In the genomic region with DNA sequence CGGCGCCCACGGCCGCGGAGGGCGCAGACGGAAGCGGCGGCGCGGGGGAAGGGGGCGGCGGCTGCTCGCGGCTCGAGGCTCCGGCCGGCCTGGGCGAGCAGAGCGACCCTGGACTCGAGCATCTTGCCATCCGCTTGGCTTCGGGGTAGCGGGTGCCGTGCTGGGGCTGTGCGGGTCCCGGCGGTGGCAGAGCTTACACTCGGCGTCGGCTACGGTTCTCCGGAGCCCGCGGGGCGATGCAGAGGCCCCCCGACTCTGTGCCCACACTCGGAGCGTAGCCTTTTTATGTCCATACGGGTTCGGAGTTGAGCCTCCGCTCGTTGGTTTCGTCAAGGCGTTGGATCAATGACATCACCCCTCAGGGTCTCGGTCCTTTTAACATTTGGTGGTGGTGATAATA, we compare ENCODE assay signal across 8 mouse cellular contexts. TPM values are rescaled to one million over a fixed set of nuclear protein-coding genes. Genes with fewer than 3 reads are reported as not detected.
DNase-seq lines count a peak whose midpoint lies in the region; ATAC-seq lines count a peak whose summit lies in the region.

No protein-coding gene starts in this region.

- peak overlapping the region; percentile 76 for H3K27ac ChIP-seq in kidney, embryonic 16.5 days (ENCODE audit: low read length)
- H3K27ac ChIP-seq in midbrain, embryonic 10.5 days (replicated peaks), result peak overlapping the region; percentile 92

- under 1% methylated on average over 28 of the region's 46 CpGs for WGBS in kidney, embryonic 16.5 days
- WGBS in midbrain, embryonic 10.5 days, result under 1% methylated on average over 40 of the region's 46 CpGs

- DNase-seq in kidney, postnatal 36 days, result no peak
- DNase-seq in R1 (ENCODE audit: low read depth, low spot score), result peak; percentile 61
- DNase-seq in midbrain, embryonic 10.5 days (ENCODE audit: low spot score), result no peak
- no peak for DNase-seq in cerebellum, adult 8-10 months
- no peak for DNase-seq in left cerebral cortex, adult 9 months (ENCODE audit: low spot score in 2 of 2)
- no peak for DNase-seq in adrenal gland, postnatal 36 days

- peak overlapping the region; percentile 95 for H3K9ac ChIP-seq in kidney, embryonic 16.5 days (replicated peaks; ENCODE audit: low read length)

- peak overlapping the region; percentile 93 for H3K4me2 ChIP-seq in kidney, embryonic 16.5 days (replicated peaks; ENCODE audit: low read depth, low read length)

- no peaks in the 10 kb centered on the region for H3K9me3 ChIP-seq in kidney, embryonic 16.5 days (ENCODE audit: low read length)
- H3K9me3 ChIP-seq in midbrain, embryonic 10.5 days (replicated peaks), result no peaks in the 10 kb centered on the region

- peak; percentile 63 for ATAC-seq in kidney, embryonic 16.5 days (ENCODE audit: low FRiP score, low TSS enrichment)
- peak; percentile 33 for ATAC-seq in granulocyte monocyte progenitor cell, adult 5-6 weeks (replicated peaks; ENCODE audit: poor library complexity, severe bottlenecking)

- no peaks in the 10 kb centered on the region for H3K27me3 ChIP-seq in kidney, embryonic 16.5 days (ENCODE audit: insufficient read depth, low read length)
- H3K27me3 ChIP-seq in midbrain, embryonic 10.5 days (ENCODE audit: low read depth, poor library complexity, severe bottlenecking), result no peaks in the 10 kb centered on the region

- peak overlapping the region; percentile 88 for H3K4me3 ChIP-seq in kidney, embryonic 16.5 days (ENCODE audit: low read length)
- H3K4me3 ChIP-seq in midbrain, embryonic 10.5 days, result peak overlapping the region; percentile 99

- H3K36me3 ChIP-seq in kidney, embryonic 16.5 days (ENCODE audit: insufficient read depth, low read length), result peaks cover 35% of the 10 kb centered on the region
- peaks cover 61% of the 10 kb centered on the region for H3K36me3 ChIP-seq in midbrain, embryonic 10.5 days

- peaks cover 77% of the 10 kb centered on the region for H3K4me1 ChIP-seq in kidney, embryonic 16.5 days (ENCODE audit: insufficient read depth, low read length)
- H3K4me1 ChIP-seq in midbrain, embryonic 10.5 days, result peaks cover 73% of the 10 kb centered on the region

RNA-seq across cellular contexts. Expression of gene Gcn1l1, which starts 0.3 kb away (rescaled TPM):
- polyA plus RNA-seq in kidney, embryonic 16.5 days (2015; fragmentation: Nextera tagmentation; extraction: Ambion mirVana), result 44.3 and 48.8 TPM in 2 replicates
- 26.9 and 43.5 TPM in 2 replicates for total RNA-seq in granulocyte monocyte progenitor cell, adult 5-6 weeks (2014; fragmentation: Nextera tagmentation)
- total RNA-seq in granulocyte monocyte progenitor cell, adult 5-6 weeks (2017), result 33.4 and 37.4 TPM in 2 replicates
- 52.5 and 61.2 TPM in 2 replicates for polyA plus RNA-seq in midbrain, embryonic 10.5 days (2016; fragmentation: Nextera tagmentation; extraction: Ambion mirVana)
- total RNA-seq in adrenal gland, postnatal 36 days (2021), result 10 to 100 TPM; 53.9 to 69.5 TPM

RNA-seq across cellular contexts. Expression of gene Rplp0, which starts 6.1 kb away (rescaled TPM):
- polyA plus RNA-seq in kidney, embryonic 16.5 days (2015; fragmentation: Nextera tagmentation; extraction: Ambion mirVana), result 1,527 and 1,553 TPM in 2 replicates
- total RNA-seq in granulocyte monocyte progenitor cell, adult 5-6 weeks (2014; fragmentation: Nextera tagmentation), result 2,324 and 2,796 TPM in 2 replicates
- total RNA-seq in granulocyte monocyte progenitor cell, adult 5-6 weeks (2017), result 1,887 and 2,078 TPM in 2 replicates
- 1,126 and 1,338 TPM in 2 replicates for polyA plus RNA-seq in midbrain, embryonic 10.5 days (2016; fragmentation: Nextera tagmentation; extraction: Ambion mirVana)
- 100 to 1,000 TPM; 829 to 906 TPM for total RNA-seq in adrenal gland, postnatal 36 days (2021)

RNA-seq across cellular contexts. Expression of gene Pxn, which starts 58.9 kb away (rescaled TPM):
- polyA plus RNA-seq in kidney, embryonic 16.5 days (2015; fragmentation: Nextera tagmentation; extraction: Ambion mirVana), result 60.5 and 67.2 TPM in 2 replicates
- total RNA-seq in granulocyte monocyte progenitor cell, adult 5-6 weeks (2014; fragmentation: Nextera tagmentation), result 56.2 and 57.1 TPM in 2 replicates
- 110 and 111 TPM in 2 replicates for total RNA-seq in granulocyte monocyte progenitor cell, adult 5-6 weeks (2017)
- polyA plus RNA-seq in midbrain, embryonic 10.5 days (2016; fragmentation: Nextera tagmentation; extraction: Ambion mirVana), result 27.9 and 28.9 TPM in 2 replicates
- total RNA-seq in adrenal gland, postnatal 36 days (2021), result 10 to 100 TPM; 33.5 to 54.2 TPM
